Mouse (Mus musculus) monocyte, adult 5-6 weeks (primary cell): ENCODE results near the gene Myo9a. TPM values are rescaled to one million over a fixed set of nuclear protein-coding genes. Genes with fewer than 3 reads are reported as not detected.
"Not testable (repeated sequence)": the region's sequence is repeated elsewhere in the genome, so short reads cannot be mapped to it uniquely, and the experiment has no call there.

ENCODE experiments used
- ATAC-seq: fragments of 153-309, 156-312 bp; replicated peaks from 2 replicates; pipeline ENCODE4 v1.8.0; 2017; ENCODE audit warnings: mild to moderate bottlenecking; ENCODE audit not compliant: low TSS enrichment, insufficient number of reproducible peaks, severe bottlenecking, poor library complexity, low FRiP score
- total RNA-seq: library from RNA; stranded (forward); fragments of 200-1000, 200-491, 200-594 nt; gene quantifications from 3 replicates; pipeline ENCODE4 v1.2.3, GENCODE M21; 2017

Gene Myo9a
- total RNA-seq, 1 experiment from 2014 or later: 31.5 TPM

DNA sequence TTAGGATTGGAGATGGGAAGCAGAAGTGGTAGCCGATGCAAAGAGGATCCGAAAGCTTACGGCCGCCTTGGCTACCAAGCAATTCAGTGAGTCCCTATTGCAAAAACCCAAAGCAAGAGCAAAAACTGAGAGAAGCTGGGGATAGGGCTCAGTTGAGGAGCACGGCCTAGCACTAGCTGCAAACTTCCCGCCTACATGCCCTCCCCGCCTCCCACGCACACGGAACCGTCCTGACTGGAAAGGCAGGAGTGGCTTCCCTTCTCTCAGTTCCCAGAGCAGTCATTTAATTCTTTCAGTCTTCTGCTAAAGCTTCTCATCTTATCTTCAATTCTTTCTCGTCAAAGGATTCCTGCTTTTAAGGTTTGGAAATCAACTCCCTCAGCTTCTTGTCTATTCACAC lies 1.7 kb upstream of the Myo9a start:
- 0 out of 2 replicates have a peak, but pooled peaks have one; percentile 19 for ATAC-seq

GRCm38 (mm10) chr9:59749581-59750265 lies 973 bp upstream of the Myo9a start:
- no peak for ATAC-seq

GRCm38 (mm10) chr9:59751066-59751581 lies 428 bp downstream of the Myo9a start:
- ATAC-seq: peak; percentile 55

- ATAC-seq: no peak
These were observed 1.3 kb downstream of the Myo9a start for GRCm38 (mm10) chr9:59751966-59752365.

GRCm38 (mm10) chr9:59755199-59755598 lies 4.5 kb downstream of the Myo9a start:
- ATAC-seq: no peak

- not testable (repeated sequence) for ATAC-seq
These were observed 6.3 kb downstream of the Myo9a start for GRCm38 (mm10) chr9:59757016-59757415.

DNA sequence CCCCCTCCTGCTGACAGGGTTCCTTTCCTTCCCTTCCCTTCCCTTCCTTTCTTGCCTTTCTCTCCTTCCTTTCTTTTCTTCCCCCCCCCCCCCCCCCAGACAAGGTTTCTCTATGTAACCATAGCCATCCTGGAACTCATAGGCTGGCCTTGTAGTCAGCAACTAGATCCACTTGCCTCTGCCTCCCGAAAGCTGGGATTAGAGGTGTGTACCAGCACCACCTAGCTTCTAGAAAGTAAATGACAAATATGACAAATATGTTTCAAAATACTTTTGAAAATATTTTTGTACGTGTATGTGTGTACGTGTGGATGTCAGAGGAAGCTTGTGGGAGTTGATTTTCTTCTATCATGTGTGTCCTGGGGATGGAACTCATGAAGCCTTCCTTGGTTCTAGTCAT lies 9.8 kb downstream of the Myo9a start:
- ATAC-seq: no peak

DNA sequence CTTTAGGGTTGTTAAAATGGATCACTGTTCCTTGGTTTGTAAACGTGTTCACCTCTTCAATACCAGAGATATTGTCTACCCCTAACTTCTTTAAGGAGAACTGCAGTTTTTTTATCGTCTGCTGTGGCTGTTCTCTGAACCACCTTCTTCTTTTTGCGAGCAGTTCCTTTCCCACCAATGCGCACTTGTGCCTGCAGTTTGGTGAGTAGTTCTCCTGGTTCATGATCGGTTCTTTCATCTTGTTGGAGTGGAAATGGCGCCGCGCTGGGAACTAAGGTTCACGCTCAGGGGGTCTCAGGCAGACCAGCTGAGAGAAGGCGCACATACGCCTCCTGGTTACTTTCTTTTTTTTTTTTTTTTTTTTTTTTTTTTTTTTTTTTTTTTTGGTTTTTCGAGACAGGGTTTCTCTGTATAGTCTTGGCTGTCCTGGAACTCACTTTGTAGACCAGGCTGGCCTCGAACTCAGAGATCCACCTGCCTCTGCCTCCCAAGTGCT lies 16.3 kb downstream of the Myo9a start:
- not testable (repeated sequence) for ATAC-seq

GRCm38 (mm10) chr9:59806046-59806774 lies 55.5 kb downstream of the Myo9a start:
- not testable (repeated sequence) for ATAC-seq

DNA sequence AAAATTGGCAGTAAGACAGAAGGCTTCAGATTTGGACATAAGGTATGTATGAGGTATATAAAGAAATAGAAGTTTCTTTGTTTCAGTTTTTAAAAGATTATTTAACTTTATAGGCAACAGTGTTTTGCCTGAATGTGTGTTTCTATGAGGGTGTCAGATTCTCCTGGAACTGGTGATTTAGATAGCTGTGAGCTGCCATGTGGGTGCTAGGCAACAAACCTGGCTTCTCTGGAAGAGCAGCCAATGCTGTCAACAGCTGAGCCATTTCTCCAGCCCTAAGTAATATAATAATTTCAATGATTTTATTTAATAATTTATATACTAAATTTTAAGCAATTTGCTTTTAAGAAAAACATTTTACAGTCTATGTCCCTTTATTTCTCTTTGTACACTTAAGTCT lies 133.9 kb downstream of the Myo9a start:
- ATAC-seq: no peak

DNA sequence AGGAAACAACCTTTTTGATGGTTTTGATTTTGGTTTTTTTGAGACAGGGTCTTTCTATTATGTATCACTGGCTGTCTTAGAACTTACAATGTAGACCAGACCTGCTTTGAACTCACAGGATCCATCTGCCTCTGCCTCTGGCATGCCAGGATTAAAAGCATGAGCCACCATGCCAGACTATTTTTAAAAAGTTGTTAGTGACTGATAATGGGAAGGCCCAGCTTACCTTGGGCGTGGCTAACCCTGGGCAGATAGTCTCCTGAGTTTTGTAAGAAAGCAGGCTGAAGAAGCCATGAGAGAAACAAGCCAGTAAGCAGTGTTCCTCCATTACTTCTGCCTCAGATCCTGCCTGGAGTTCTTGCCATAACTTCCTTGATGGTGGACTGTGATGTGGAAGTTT lies 152.7 kb downstream of the Myo9a start:
- no peak for ATAC-seq

- ATAC-seq: no peak
These were observed 164.1 kb downstream of the Myo9a start for GRCm38 (mm10) chr9:59914761-59915160.

- ATAC-seq: no peak
These were observed 179.6 kb downstream of the Myo9a start for GRCm38 (mm10) chr9:59930248-59930647.

- ATAC-seq: not testable (repeated sequence)
These were observed 185.2 kb downstream of the Myo9a start for GRCm38 (mm10) chr9:59935866-59936265.

GRCm38 (mm10) chr9:59938529-59938928 lies 187.8 kb downstream of the Myo9a start:
- no peak for ATAC-seq

DNA sequence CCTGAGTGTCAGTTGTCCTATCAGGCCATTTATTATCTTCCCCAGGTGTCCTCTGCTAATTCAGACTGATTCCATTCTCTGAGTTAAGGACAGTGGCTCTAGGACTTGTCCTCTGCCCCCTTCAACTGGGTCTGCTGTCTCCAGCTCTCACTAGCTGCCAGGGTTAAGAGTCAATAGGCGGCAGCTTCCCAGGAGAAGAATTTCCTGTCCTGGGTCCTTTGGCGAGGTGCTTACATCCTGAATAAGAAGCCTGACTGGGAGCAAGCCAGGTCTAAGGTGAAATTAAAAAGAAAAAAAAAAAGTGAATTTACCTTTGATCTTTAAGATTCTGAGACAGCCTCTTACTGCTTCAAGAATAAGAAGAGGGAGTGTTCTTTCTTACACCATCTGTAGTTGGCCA lies 189.0 kb downstream of the Myo9a start:
- ATAC-seq: no peak

DNA sequence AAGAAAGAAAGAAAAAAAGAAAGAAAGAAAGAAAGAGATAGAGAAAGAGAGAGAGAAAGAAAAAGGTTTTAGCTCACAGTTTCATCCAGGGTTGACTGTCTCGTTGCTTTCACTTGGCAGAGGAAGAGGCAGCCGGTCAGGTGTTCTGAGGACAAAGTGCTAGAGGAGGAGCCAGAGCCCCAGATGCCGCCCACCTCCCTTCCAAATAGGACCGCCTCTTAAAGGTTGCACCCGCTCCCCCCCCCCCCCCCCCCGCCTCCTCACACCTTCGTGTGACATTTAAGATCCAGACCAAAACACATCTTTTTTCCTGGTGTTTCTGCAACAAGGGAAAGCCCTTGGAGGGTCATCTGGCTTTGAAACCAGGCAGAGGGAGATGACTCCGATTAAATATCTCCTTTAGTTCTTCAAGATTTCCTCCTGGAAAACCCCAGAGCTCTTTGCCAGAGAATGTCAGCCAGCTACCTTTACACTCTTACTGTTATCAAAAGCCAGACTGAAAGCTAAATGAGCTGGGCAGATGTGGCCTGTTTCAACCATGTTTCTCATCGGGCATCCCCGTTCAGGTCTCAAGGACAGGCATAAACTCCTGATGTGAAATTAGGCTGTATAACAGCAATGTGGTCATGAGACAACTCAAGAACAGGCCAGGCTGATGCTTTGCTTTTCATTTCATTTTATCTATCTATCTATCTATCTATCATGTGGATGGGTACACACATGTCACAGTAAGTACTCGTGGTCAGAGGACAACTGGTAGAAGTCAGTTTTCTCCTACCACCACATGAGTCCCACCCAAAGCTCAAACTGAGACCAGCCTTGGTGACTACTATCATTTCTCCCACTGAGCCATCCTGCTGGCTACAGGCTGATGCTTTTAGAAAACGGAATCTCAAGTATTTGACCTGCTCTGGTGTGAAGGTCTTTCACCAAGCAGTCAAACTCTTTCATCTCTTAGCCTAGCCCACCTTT lies 190.5 kb downstream of the Myo9a start:
- ATAC-seq: no peak

DNA sequence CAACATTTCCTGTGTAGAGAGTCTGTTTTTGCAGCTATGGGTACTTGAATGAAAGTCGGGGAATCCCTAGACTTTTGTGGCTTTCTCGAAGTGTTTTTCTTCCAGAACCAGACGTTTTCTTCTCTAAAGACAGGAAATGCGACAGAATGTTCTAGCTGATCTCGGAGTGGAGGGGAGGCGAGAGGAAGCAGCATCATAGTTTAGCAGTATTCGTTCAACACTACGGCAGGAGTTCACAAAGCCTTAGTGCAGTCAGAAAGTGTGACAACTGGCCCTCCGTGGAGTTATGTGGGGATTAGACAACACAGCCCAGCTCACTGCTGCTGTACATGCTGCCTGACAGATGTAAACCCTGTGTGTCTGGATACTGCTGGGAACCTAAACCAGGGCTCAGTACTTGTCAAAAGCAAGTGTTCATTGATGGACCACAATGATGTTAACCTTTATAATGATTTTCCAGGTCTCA lies 191.2 kb downstream of the Myo9a start:
- ATAC-seq: no peak
